8 mouse cellular contexts compared by ENCODE assay signal in genomic region chr7:24506476-24506837, GRCm38 (mm10). TPM values are rescaled to one million over a fixed set of nuclear protein-coding genes. Genes with fewer than 3 reads are reported as not detected.
DNase-seq lines count a peak whose midpoint lies in the region; ATAC-seq and TF ChIP-seq lines count a peak whose summit lies in the region.

No protein-coding gene starts in this region.

- no peak for ATAC-seq in embryonic facial prominence, embryonic 12.5 days (ENCODE audit: insufficient number of reproducible peaks, insufficient read depth, low FRiP score, low TSS enrichment)
- ATAC-seq in heart, embryonic 12.5 days (ENCODE audit: insufficient number of reproducible peaks, low FRiP score): no peak
- no peak for ATAC-seq in kidney, postnatal 0 days (replicated peaks; ENCODE audit: low FRiP score, low read depth)
- peak; percentile 10; the same call in 1 of the 2 replicates for ATAC-seq in lung, embryonic 16.5 days (ENCODE audit: low read depth)

- H3K4me3 ChIP-seq in embryonic facial prominence, embryonic 12.5 days: peak overlapping the region; percentile 69
- peak overlapping the region; percentile 71 for H3K4me3 ChIP-seq in heart, embryonic 12.5 days
- H3K4me3 ChIP-seq in kidney, postnatal 0 days (replicated peaks; ENCODE audit: low read depth, low read length): peak overlapping the region; percentile 58
- peak overlapping the region; percentile 83 for H3K4me3 ChIP-seq in lung, embryonic 16.5 days (ENCODE audit: low read length)

- DNase-seq in urinary bladder, adult 18-20 months (ENCODE audit: low spot score in 2 of 2): peak; percentile 25 to 34
- no peak for DNase-seq in urinary bladder, postnatal 25 days (ENCODE audit: low spot score)
- peak; percentile 41 for DNase-seq in kidney, postnatal 0 days (ENCODE audit: low spot score)
- DNase-seq in B cell, adult 2 months: no peak
- DNase-seq in embryo, embryonic 11 days: no peak

- no peaks in the 10 kb centered on the region for H3K9me3 ChIP-seq in embryonic facial prominence, embryonic 12.5 days
- H3K9me3 ChIP-seq in heart, embryonic 12.5 days (replicated peaks): no peaks in the 10 kb centered on the region
- no peaks in the 10 kb centered on the region for H3K9me3 ChIP-seq in kidney, postnatal 0 days (replicated peaks; ENCODE audit: low read length)
- no peaks in the 10 kb centered on the region for H3K9me3 ChIP-seq in lung, embryonic 16.5 days (ENCODE audit: control insufficient read depth, low read length)

- peaks cover 8% of the 10 kb centered on the region; the same call in 1 of the 2 replicates for H3K27me3 ChIP-seq in embryonic facial prominence, embryonic 12.5 days
- peaks cover 22% of the 10 kb centered on the region for H3K27me3 ChIP-seq in heart, embryonic 12.5 days (replicated peaks)
- H3K27me3 ChIP-seq in kidney, postnatal 0 days (ENCODE audit: insufficient read depth, low read length): no peaks in the 10 kb centered on the region
- peaks cover 17% of the 10 kb centered on the region for H3K27me3 ChIP-seq in lung, embryonic 16.5 days (ENCODE audit: control insufficient read depth, insufficient read depth, low read depth, low read length)

- H3K36me3 ChIP-seq in embryonic facial prominence, embryonic 12.5 days: peaks cover 13% of the 10 kb centered on the region
- peaks cover 7% of the 10 kb centered on the region for H3K36me3 ChIP-seq in heart, embryonic 12.5 days
- no peaks in the 10 kb centered on the region for H3K36me3 ChIP-seq in kidney, postnatal 0 days (ENCODE audit: insufficient read depth, low read length)
- no peaks in the 10 kb centered on the region for H3K36me3 ChIP-seq in lung, embryonic 16.5 days (ENCODE audit: control insufficient read depth, insufficient read depth, low read length)

- peaks cover 25% of the 10 kb centered on the region for H3K4me1 ChIP-seq in embryonic facial prominence, embryonic 12.5 days
- H3K4me1 ChIP-seq in heart, embryonic 12.5 days (replicated peaks): peaks cover 25% of the 10 kb centered on the region
- H3K4me1 ChIP-seq in kidney, postnatal 0 days (replicated peaks; ENCODE audit: insufficient read depth, low read length): 0 out of 2 replicates have a peak, but pooled peaks cover 4% of the 10 kb centered on the region
- H3K4me1 ChIP-seq in lung, embryonic 16.5 days (replicated peaks; ENCODE audit: control insufficient read depth, insufficient read depth, low read length): peaks cover 17% of the 10 kb centered on the region

- peak overlapping the region; percentile 78 for H3K4me2 ChIP-seq in embryonic facial prominence, embryonic 12.5 days (replicated peaks)
- H3K4me2 ChIP-seq in heart, embryonic 12.5 days: peak overlapping the region; percentile 77
- peak overlapping the region; percentile 81 for H3K4me2 ChIP-seq in kidney, postnatal 0 days (ENCODE audit: low read length)
- peak overlapping the region; percentile 68 for H3K4me2 ChIP-seq in lung, embryonic 16.5 days (ENCODE audit: low read depth, low read length)

- peak overlapping the region; percentile 93 for H3K9ac ChIP-seq in embryonic facial prominence, embryonic 12.5 days
- H3K9ac ChIP-seq in heart, embryonic 12.5 days: peak overlapping the region; percentile 81
- H3K9ac ChIP-seq in kidney, postnatal 0 days (ENCODE audit: low read depth, low read length): peak overlapping the region; percentile 90
- peak overlapping the region; percentile 98 for H3K9ac ChIP-seq in lung, embryonic 16.5 days (ENCODE audit: low read length)

- H3K27ac ChIP-seq in embryonic facial prominence, embryonic 12.5 days: peak overlapping the region; percentile 99
- H3K27ac ChIP-seq in heart, embryonic 12.5 days (ENCODE audit: poor library complexity, severe bottlenecking): peak overlapping the region; percentile 96
- peak overlapping the region; percentile 98 for H3K27ac ChIP-seq in kidney, postnatal 0 days
- H3K27ac ChIP-seq in lung, embryonic 16.5 days (ENCODE audit: low read length): peak overlapping the region; percentile 99

- WGBS in embryonic facial prominence, embryonic 12.5 days: under 1% methylated on average over 12 of the region's 12 CpGs
- WGBS in heart, embryonic 12.5 days: 0% methylated on average over 12 of the region's 12 CpGs
- WGBS in kidney, postnatal 0 days: under 1% methylated on average over 12 of the region's 12 CpGs
- WGBS in lung, embryonic 16.5 days: 2% methylated on average over 12 of the region's 12 CpGs

- no peak for TF ChIP-seq CTCF in kidney, postnatal 0 days (IDR thresholded peaks at IDR 0.05; ENCODE audit: low read depth)

RNA-seq across cellular contexts. Expression of gene Zfp428, which starts 0.3 kb away (rescaled TPM):
- polyA plus RNA-seq in embryonic facial prominence, embryonic 12.5 days (2016; fragmentation: Nextera tagmentation; extraction: Ambion mirVana): 100 and 113 TPM in 2 replicates
- 31.9 and 35.8 TPM in 2 replicates for polyA plus RNA-seq in heart, embryonic 12.5 days (2016; fragmentation: Nextera tagmentation; extraction: Ambion mirVana)
- polyA plus RNA-seq in kidney, postnatal 0 days (2015; fragmentation: Nextera tagmentation; extraction: Ambion mirVana): 40.2 and 41.4 TPM in 2 replicates
- 30.4 and 31.8 TPM in 2 replicates for polyA plus RNA-seq in lung, embryonic 16.5 days (2015; fragmentation: Nextera tagmentation; extraction: Ambion mirVana)

RNA-seq across cellular contexts. Expression of gene AC161166.1, which starts 5.8 kb away (rescaled TPM):
- polyA plus RNA-seq in embryonic facial prominence, embryonic 12.5 days (2016; fragmentation: Nextera tagmentation; extraction: Ambion mirVana): 1.3 and 1.4 TPM in 2 replicates
- polyA plus RNA-seq in heart, embryonic 12.5 days (2016; fragmentation: Nextera tagmentation; extraction: Ambion mirVana): 0.37 and 0.40 TPM in 2 replicates
- 0.06 and 0.12 TPM in 2 replicates for polyA plus RNA-seq in kidney, postnatal 0 days (2015; fragmentation: Nextera tagmentation; extraction: Ambion mirVana)
- polyA plus RNA-seq in lung, embryonic 16.5 days (2015; fragmentation: Nextera tagmentation; extraction: Ambion mirVana): 0.33 and 0.43 TPM in 2 replicates

RNA-seq across cellular contexts. Expression of gene Irgq, which starts 24.0 kb away (rescaled TPM):
- polyA plus RNA-seq in embryonic facial prominence, embryonic 12.5 days (2016; fragmentation: Nextera tagmentation; extraction: Ambion mirVana): 17.6 and 18.0 TPM in 2 replicates
- 9.0 TPM in 2 replicates for polyA plus RNA-seq in heart, embryonic 12.5 days (2016; fragmentation: Nextera tagmentation; extraction: Ambion mirVana)
- 5.4 and 6.0 TPM in 2 replicates for polyA plus RNA-seq in kidney, postnatal 0 days (2015; fragmentation: Nextera tagmentation; extraction: Ambion mirVana)
- polyA plus RNA-seq in lung, embryonic 16.5 days (2015; fragmentation: Nextera tagmentation; extraction: Ambion mirVana): 5.6 and 6.5 TPM in 2 replicates

RNA-seq across cellular contexts. Expression of gene Cadm4, which starts 24.6 kb away (rescaled TPM):
- 7.6 and 10.7 TPM in 2 replicates for polyA plus RNA-seq in embryonic facial prominence, embryonic 12.5 days (2016; fragmentation: Nextera tagmentation; extraction: Ambion mirVana)
- polyA plus RNA-seq in heart, embryonic 12.5 days (2016; fragmentation: Nextera tagmentation; extraction: Ambion mirVana): 0.65 and 0.81 TPM in 2 replicates
- polyA plus RNA-seq in kidney, postnatal 0 days (2015; fragmentation: Nextera tagmentation; extraction: Ambion mirVana): 7.1 and 8.2 TPM in 2 replicates
- 1.4 and 1.8 TPM in 2 replicates for polyA plus RNA-seq in lung, embryonic 16.5 days (2015; fragmentation: Nextera tagmentation; extraction: Ambion mirVana)

RNA-seq across cellular contexts. Expression of gene Pinlyp, which starts 39.5 kb away (rescaled TPM):
- polyA plus RNA-seq in embryonic facial prominence, embryonic 12.5 days (2016; fragmentation: Nextera tagmentation; extraction: Ambion mirVana): not detected in 2 replicates
- not detected in 2 replicates for polyA plus RNA-seq in heart, embryonic 12.5 days (2016; fragmentation: Nextera tagmentation; extraction: Ambion mirVana)
- 0.50 and 0.55 TPM in 2 replicates for polyA plus RNA-seq in kidney, postnatal 0 days (2015; fragmentation: Nextera tagmentation; extraction: Ambion mirVana)
- 0.25 and 0.52 TPM in 2 replicates for polyA plus RNA-seq in lung, embryonic 16.5 days (2015; fragmentation: Nextera tagmentation; extraction: Ambion mirVana)

Comparison
In these comparisons a context has a peak if more than half of its experiments do, and no peak if none do; other contexts are left out.
1. DNase-seq: peak in urinary bladder, adult 18-20 months (2 of 2) and kidney, postnatal 0 days (single experiment); none in urinary bladder, postnatal 25 days (single experiment), B cell, adult 2 months (0 of 2) and embryo, embryonic 11 days (single experiment).
2. Peak in every context shown above with its lines, with median percentiles within 50 percentile points of each other: H3K27ac ChIP-seq, H3K4me2 ChIP-seq, H3K4me3 ChIP-seq and H3K9ac ChIP-seq.